Mouse (Mus musculus): ENCODE results near the gene Spred1. TPM values are rescaled to one million over a fixed set of nuclear protein-coding genes. Genes with fewer than 3 reads are reported as not detected.
"Not testable (repeated sequence)": the region's sequence is repeated elsewhere in the genome, so short reads cannot be mapped to it uniquely, and the experiment has no call there.

Gene Spred1
- total RNA-seq, 2 experiments from 2014 or later: 97.2 to 101 TPM

- peak; percentile 77 to 82 for DNase-seq
Measured at GRCm38 (mm10) chr2:117119291-117120245, 1.6 kb upstream of the Spred1 start.

DNA sequence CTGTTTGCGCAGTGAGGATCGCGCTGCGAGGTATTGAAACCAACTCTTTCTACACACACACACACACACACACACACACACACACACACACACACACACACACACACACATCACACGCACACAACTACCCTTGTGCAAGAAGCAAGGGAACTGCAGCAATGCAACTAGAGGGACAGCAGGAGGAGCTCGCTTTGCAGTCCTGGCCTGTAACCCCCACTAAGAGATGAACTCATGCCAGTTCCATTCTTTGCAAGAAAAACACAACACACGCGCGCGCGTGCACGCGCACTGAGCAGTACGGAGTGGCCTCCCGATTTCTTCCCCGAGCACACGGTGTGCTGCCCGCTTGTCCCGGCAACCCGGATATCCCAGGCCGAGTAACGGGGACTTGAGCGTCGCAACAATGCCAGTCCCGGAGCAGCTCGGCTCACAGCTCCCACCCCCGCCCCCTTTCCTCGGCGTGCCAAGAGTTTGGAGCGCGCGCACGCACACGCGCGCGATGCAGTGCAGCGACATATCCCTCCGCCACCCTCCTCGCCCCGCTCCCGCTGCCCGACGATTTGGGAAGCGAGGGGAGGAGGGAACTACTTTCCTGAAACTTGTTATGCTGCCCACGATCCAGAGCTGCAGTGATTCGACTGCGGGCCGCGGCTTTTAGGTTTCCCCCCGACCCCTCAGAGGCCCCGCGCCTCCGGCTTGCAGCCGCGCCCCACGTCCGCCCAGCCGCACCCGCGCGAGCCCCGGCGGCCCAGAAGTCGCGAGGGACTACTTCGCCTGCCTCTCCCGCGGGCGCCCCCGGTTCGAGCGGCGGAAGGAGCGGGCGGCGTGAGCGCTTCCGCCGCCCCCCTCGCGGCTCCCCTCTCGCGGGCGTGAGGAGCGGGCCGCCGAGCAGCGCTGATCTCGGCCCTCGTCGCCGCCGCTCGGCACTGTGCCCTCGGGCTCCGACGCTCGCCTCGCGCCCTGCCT, 645 bp upstream of the Spred1 start:
- peak; percentile 90 to 92 for DNase-seq

- no peak for DNase-seq
Measured at GRCm38 (mm10) chr2:117121984-117122605, 921 bp downstream of the Spred1 start.

- DNase-seq: peak; percentile 61 to 76
Measured at GRCm38 (mm10) chr2:117122701-117123337, 1.6 kb downstream of the Spred1 start.

DNA sequence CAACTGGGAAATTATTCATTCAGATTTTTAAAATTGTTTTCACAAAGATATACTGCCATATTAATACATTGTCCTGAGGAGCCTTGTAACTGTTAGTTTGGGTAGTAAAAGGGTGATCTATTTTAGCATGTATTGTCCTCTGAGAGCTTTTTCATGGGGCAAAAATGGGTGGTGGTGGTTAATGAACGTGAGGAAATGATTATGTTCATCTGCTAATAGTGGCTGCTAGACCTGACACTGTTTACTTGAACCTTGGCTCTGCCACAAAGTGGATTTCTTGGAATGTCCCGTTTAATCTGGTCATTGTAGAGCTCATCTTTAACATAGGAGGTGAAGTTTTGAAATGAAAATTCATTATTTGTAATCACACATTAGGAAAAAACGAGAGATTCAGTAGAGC, 2.5 kb downstream of the Spred1 start:
- no peak for DNase-seq

DNA sequence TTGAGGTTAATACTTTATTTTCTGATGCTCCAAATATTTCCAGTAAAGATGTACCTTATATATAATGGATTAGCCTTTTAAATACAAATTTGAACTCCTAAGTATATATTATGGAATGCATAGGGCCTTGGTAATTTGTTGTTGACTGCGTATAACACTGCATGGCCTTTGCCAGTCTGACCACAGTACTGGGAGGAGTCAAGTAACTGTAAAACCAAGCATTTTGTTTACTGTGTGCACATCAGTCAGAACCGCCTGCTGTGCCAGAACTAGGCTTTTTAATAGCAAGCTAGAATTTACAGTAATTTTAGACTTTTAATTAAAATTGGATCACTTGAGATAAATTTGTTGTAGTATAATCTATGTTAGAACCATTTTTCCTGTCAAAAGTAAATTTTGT, 3.7 kb downstream of the Spred1 start:
- DNase-seq: no peak

- DNase-seq: no peak
Measured at GRCm38 (mm10) chr2:117129156-117129555, 8.0 kb downstream of the Spred1 start.

GRCm38 (mm10) chr2:117131041-117131440, 9.9 kb downstream of the Spred1 start:
- not testable (repeated sequence) for DNase-seq

DNA sequence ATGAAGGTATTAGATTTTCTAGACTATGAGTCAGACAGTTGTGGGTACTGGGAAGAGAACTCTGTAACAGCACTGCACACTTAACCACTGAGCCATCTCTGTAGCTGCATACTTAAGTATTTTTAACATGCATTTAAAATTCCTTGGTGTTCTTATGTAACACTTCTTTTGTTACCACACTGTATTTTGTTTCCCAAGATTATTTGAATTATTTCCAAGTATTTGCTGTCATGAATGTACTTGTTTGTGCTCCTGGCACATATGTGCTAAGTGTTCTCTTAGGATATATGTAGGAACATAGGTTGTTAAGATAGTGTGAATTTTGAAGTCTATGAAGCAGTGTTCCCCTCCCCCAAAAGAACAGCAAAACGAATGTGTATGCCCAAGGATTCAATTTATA, 10.7 kb downstream of the Spred1 start:
- no peak for DNase-seq

GRCm38 (mm10) chr2:117133541-117133940, 12.4 kb downstream of the Spred1 start:
- DNase-seq: no peak

- DNase-seq: peak; percentile 37
Measured at GRCm38 (mm10) chr2:117137751-117138150, 16.6 kb downstream of the Spred1 start.

DNA sequence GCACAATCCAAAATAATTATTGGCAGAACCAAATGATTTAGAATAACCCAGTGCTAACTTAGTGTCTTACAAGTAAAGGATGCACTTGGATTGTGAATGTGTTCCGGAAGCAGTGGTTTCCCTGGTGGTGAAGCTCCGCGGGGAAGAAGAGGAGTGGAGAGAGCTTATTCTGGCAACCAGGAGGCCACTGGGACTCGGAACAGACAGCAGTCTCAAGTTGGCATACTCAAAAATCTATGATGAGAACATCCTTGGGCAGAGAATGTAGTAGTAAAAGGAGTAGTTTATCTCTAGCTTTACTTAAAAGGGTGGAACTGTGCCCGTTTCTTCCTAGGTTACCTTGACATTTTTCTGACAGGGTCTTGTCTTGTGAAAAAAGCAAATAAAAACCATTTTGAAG, 17.8 kb downstream of the Spred1 start:
- peak in 1 of 2 experiments; percentile 37 for DNase-seq

DNA sequence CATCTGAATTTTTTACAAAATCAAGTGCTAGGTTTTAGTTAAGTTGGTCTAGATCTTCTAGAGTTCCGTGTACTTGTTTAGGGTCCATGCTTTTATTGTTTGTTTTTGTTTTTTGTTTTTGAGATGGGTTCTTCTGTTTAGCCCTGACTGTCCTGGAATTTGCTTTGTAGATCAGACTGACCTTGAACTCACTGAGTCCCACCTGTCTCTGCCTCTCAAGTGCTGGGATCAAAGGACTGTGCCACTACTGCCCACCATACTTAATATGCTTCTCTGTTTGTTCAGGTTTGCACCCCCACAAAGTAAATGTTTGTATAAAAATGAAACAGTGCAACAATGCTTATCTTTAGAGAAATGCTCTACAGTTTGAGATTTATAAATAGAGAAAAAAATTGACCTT, 18.8 kb downstream of the Spred1 start:
- DNase-seq: no peak

- no peak for DNase-seq
Measured at GRCm38 (mm10) chr2:117143106-117143505, 21.9 kb downstream of the Spred1 start.

DNA sequence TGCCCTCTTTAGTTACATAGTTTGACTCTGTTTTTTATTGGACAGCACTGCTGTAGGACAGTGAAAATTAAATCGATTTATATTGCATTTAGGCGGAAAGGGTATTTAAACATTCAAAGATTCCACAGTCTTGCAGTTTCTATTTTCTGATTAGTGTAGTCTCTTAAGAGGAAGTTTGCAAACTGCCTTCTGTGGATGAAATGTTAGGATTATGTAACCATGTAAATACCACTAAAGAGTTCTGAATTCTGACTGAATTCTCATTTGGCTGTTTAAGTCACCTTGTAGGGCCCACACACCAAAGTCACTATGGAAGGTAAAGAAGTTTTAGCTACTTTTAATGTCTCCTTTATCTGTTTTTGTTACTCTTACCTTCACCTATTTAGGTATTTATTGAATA, 24.9 kb downstream of the Spred1 start:
- no peak for DNase-seq

- no peak for DNase-seq
Measured at GRCm38 (mm10) chr2:117146617-117147016, 25.4 kb downstream of the Spred1 start.

DNA sequence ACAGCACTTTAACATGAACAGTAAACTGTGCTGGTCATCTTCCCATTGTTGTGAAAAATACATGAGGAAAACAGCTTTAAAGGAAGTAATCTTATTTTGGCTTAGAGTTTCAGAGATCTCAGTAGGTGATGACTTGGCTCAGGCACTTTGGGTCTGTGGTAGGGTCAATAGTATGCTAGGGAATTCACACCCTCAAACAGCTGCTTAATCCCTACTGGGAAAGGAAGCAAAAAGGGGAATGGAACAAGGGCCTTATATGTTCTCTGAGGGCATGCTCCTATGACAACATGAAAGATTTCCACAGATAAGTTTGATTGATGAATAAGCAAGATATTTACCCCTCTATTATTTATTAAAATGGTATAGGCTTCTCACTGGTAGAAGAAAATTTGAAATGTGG, 31.0 kb downstream of the Spred1 start:
- DNase-seq: no peak

DNA sequence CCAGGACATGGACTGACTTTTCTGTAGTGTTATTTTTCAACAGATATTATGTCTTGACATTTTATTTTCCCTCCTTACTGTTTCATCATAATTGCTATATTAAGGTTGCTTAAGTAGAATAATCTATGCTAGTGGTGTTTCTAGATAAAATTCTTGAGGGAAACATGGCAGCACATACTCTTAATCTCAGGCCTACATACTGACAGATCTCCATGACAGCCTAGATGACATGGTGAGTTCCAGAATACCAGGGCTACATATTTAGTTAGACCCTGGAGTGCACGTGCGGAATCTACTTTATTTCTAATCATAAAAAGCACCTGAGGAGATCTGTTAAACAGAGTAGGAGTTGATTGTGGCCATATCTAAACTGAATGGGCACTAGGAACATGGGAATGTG, 47.2 kb downstream of the Spred1 start:
- no peak for DNase-seq

DNA sequence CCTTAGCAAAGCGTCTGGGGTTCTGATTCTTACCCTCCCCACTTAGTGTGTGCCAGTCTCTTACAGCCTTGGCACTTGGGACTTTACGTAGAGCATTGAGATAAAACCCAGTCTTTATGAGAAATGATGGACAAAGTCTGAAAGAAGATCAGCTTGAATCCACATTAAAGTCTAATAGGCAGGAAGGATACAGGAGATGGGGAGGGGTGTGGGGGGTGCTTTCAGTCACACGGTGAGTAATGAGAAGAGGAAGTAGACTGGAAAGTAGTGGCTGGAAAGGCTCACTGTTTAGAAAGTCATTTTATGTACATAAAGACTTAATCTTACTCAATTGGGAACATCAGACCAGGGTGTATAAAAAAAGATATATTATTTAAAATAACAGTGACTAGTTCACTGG, 47.9 kb downstream of the Spred1 start:
- DNase-seq: peak in 1 of 2 experiments; percentile 36

DNA sequence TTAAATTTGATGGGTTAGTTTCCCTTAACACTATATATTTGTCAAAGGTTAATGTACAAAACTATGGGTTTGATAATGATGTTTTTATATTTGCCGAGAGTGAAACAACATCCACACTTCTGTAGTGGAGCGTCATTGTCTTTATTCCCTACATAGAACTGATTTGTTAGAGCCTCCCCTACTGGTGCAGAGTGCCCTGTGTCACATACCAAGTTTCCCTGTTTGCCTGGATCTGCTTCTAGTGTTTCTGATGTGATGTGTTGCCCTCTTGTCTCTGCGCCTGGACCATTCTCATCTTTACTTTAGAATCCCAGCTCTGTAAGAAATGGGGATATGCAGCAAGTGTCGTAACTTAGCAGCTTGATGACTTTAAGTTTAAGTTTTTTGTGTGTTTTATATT, 51.8 kb downstream of the Spred1 start:
- DNase-seq: peak in 1 of 2 experiments; percentile 33

GRCm38 (mm10) chr2:117176066-117176465, 54.9 kb downstream of the Spred1 start:
- DNase-seq: peak in 1 of 2 experiments; percentile 44

DNA sequence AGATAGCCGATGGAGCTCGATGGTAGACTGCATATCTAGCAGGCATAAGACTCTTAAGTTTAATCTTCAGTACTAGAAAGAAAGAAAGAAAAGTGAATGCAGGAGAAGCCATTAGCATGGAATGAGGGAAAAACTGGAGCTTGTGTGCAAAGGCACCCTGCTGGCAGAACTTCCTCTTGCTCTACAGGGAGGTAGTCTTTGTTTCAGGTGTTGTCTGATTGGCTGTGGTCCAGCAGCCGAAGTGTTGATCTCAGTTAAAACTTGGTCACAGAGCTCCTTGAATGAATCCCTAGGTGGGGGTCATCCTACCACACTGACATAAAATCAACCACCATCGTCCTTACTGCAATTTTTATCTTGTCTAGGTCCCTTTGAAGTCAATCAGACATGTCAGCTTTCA, 55.8 kb downstream of the Spred1 start:
- no peak for DNase-seq

Data from adrenal gland, postnatal 36 days (tissue).